Mouse (Mus musculus): ENCODE measurements around the gene Sfmbt2. TPM values are rescaled to one million over a fixed set of nuclear protein-coding genes. Genes with fewer than 3 reads are reported as not detected.

Gene Sfmbt2
- polyA plus RNA-seq, 1 experiment from 2014 or later = 6.5 TPM

DNA sequence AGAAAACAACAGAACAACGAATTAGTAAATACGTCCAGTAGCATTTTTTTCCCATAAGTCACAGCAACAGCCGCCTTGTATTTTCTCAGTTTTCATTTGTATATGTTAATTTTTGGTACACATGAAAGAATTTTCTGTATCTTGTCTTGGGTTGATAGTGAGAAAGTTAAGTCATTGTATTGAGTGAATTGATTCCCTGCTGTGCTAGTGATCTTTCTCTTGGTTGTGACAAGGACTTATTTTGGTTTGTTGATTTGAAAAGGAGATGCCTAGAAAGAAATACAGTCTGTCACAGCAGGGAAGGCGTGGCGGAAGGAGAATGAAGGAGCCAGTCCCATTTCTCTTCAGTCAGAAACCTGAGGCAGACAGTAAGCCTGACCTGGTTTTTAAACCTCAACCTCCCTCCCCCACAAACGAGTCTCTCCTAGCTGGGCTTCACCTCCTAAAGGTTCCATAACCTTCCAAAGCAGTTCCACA lies 50.7 kb downstream of the Sfmbt2 start:
- Histone ChIP-seq H3K4me1 (ENCODE audit: control insufficient read depth, insufficient read depth, low read length) (no peaks in the 10 kb centered on the region), H3K27ac (ENCODE audit: low read length) (no peak overlapping the region), H3K36me3 (ENCODE audit: control insufficient read depth, insufficient read depth, low read length) (no peaks in the 10 kb centered on the region), H3K9me3 (replicated peaks; ENCODE audit: control insufficient read depth, low read length, poor library complexity, severe bottlenecking) (no peaks in the 10 kb centered on the region; the same call in 1 of the 2 replicates), H3K9ac (ENCODE audit: low read depth, low read length) (no peak overlapping the region), H3K27me3 (ENCODE audit: control insufficient read depth, insufficient read depth, low read depth, low read length) (no peaks in the 10 kb centered on the region), H3K4me2 (ENCODE audit: low read length) (no peak overlapping the region), H3K4me3 (ENCODE audit: low read depth, low read length) (no peak overlapping the region)
- 80% methylated on average over 6 of the region's 6 CpGs for WGBS
- no peak for ATAC-seq

DNA sequence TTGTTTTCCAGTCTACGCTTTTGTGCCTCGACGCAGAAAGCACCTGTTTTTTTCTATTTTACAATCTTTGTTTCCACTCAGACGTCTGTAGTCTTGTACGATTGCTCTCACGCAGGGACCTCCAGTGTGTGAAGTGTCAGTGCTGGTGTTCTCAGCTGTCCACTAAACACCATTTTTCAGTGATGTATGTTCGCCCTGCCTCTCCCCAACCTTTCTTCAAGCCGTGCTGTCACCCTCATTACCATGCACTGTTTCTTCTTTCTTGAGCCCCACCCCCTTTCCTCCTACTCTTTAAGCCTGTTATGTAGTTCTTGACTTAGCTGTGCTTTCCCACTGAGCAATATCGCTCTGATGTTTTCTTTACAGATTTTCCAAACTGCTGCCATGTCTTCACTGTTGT lies 67.0 kb downstream of the Sfmbt2 start:
- Histone ChIP-seq H3K9me3 (replicated peaks; ENCODE audit: control insufficient read depth, low read length, poor library complexity, severe bottlenecking) (no peaks in the 10 kb centered on the region), H3K4me1 (ENCODE audit: control insufficient read depth, insufficient read depth, low read length) (no peaks in the 10 kb centered on the region; the same call in 1 of the 2 replicates), H3K36me3 (ENCODE audit: control insufficient read depth, insufficient read depth, low read length) (no peaks in the 10 kb centered on the region), H3K4me3 (ENCODE audit: low read depth, low read length) (no peak overlapping the region), H3K4me2 (ENCODE audit: low read length) (no peak overlapping the region), H3K9ac (ENCODE audit: low read depth, low read length) (no peak overlapping the region), H3K27me3 (ENCODE audit: control insufficient read depth, insufficient read depth, low read depth, low read length) (no peaks in the 10 kb centered on the region), H3K27ac (ENCODE audit: low read length) (no peak overlapping the region)
- WGBS = 34% methylated on average over 9 of the region's 9 CpGs
- peak; percentile 26; the same call in 1 of the 2 replicates for ATAC-seq

DNA sequence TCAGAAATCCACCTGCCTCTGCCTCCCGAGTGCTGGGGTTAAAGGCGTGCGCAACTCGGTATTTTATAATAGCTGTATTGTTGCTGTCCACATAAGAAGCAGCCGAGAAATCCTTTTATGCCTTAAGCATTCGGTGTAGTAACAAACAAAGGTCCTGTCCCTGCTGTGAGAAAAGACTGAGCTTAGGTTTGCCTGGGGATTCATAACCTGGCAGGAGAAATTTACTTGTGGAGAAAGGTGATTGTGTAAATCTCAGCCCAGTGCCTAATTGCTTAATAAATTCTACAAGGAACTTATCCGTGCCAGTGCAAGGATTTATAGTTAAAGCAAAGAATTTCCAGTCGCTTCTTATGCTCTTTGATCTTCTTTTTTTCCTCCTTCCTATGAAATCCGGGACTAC lies 71.5 kb downstream of the Sfmbt2 start:
- no peak overlapping the region for H3K4me3 ChIP-seq (ENCODE audit: low read depth, low read length)
- H3K27ac ChIP-seq (ENCODE audit: low read length) = no peak overlapping the region
- WGBS = 42% methylated on average over 9 of the region's 9 CpGs

GRCm38 (mm10) chr2:10453577-10453976 lies 83.3 kb downstream of the Sfmbt2 start:
- Histone ChIP-seq H3K4me3 (ENCODE audit: low read depth, low read length) (no peak overlapping the region), H3K27ac (ENCODE audit: low read length) (no peak overlapping the region), H3K36me3 (ENCODE audit: control insufficient read depth, insufficient read depth, low read length) (no peaks in the 10 kb centered on the region), H3K4me2 (ENCODE audit: low read length) (no peak overlapping the region), H3K4me1 (ENCODE audit: control insufficient read depth, insufficient read depth, low read length) (no peaks in the 10 kb centered on the region), H3K9me3 (replicated peaks; ENCODE audit: control insufficient read depth, low read length, poor library complexity, severe bottlenecking) (no peaks in the 10 kb centered on the region), H3K27me3 (ENCODE audit: control insufficient read depth, insufficient read depth, low read depth, low read length) (no peaks in the 10 kb centered on the region), H3K9ac (ENCODE audit: low read depth, low read length) (no peak overlapping the region)
- 0 out of 2 replicates have a peak, but pooled peaks have one; percentile 57 for ATAC-seq
- WGBS = 42% methylated on average over 3 of the region's 3 CpGs

More for the DNA sequence above, 71.5 kb downstream of the Sfmbt2 start:
- H3K27me3 ChIP-seq (ENCODE audit: control insufficient read depth, insufficient read depth, low read depth, low read length) = no peaks in the 10 kb centered on the region
- no peaks in the 10 kb centered on the region for H3K36me3 ChIP-seq (ENCODE audit: control insufficient read depth, insufficient read depth, low read length)
- ATAC-seq = no peak
- no peaks in the 10 kb centered on the region for H3K4me1 ChIP-seq (ENCODE audit: control insufficient read depth, insufficient read depth, low read length)
- H3K9me3 ChIP-seq (replicated peaks; ENCODE audit: control insufficient read depth, low read length, poor library complexity, severe bottlenecking) = no peaks in the 10 kb centered on the region
- H3K4me2 ChIP-seq (ENCODE audit: low read length) = no peak overlapping the region
- no peak overlapping the region for H3K9ac ChIP-seq (ENCODE audit: low read depth, low read length)

DNA sequence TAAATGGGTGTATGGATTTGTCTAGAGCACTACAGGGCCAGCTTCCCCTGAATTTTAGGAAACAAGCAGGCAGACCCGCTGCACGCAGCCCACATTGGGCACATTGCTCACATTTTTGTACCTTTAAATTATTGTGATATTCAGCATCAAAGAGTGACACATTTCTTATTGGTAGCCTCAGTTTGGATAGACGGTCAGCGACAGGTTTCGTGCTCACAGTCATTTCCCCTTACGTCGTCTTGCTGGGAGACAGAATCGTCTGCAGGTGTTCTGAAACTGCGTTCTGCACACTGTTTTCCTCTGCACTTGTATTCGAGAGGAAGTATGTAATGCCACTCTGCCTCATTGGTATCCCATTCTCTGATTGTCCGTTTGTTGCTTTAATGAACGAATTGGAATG lies 88.0 kb downstream of the Sfmbt2 start:
- no peak overlapping the region for H3K4me2 ChIP-seq (ENCODE audit: low read length)
- ATAC-seq = no peak
- H3K4me1 ChIP-seq (ENCODE audit: control insufficient read depth, insufficient read depth, low read length) = no peaks in the 10 kb centered on the region
- no peak overlapping the region for H3K4me3 ChIP-seq (ENCODE audit: low read depth, low read length)
- H3K36me3 ChIP-seq (ENCODE audit: control insufficient read depth, insufficient read depth, low read length) = no peaks in the 10 kb centered on the region
- no peak overlapping the region for H3K27ac ChIP-seq (ENCODE audit: low read length)
- H3K9me3 ChIP-seq (replicated peaks; ENCODE audit: control insufficient read depth, low read length, poor library complexity, severe bottlenecking) = no peaks in the 10 kb centered on the region
- 91% methylated on average over 12 of the region's 12 CpGs for WGBS
- H3K27me3 ChIP-seq (ENCODE audit: control insufficient read depth, insufficient read depth, low read depth, low read length) = no peaks in the 10 kb centered on the region
- no peak overlapping the region for H3K9ac ChIP-seq (ENCODE audit: low read depth, low read length)

GRCm38 (mm10) chr2:10516516-10516915 lies 146.2 kb downstream of the Sfmbt2 start:
- no peak overlapping the region for H3K4me3 ChIP-seq (ENCODE audit: low read depth, low read length)
- no peak overlapping the region for H3K9ac ChIP-seq (ENCODE audit: low read depth, low read length)
- no peaks in the 10 kb centered on the region for H3K4me1 ChIP-seq (ENCODE audit: control insufficient read depth, insufficient read depth, low read length)
- no peaks in the 10 kb centered on the region for H3K36me3 ChIP-seq (ENCODE audit: control insufficient read depth, insufficient read depth, low read length)
- H3K4me2 ChIP-seq (ENCODE audit: low read length) = no peak overlapping the region
- H3K27me3 ChIP-seq (ENCODE audit: control insufficient read depth, insufficient read depth, low read depth, low read length) = no peaks in the 10 kb centered on the region
- 90% methylated on average over 2 of the region's 2 CpGs for WGBS
- ATAC-seq = no peak
- no peak overlapping the region for H3K27ac ChIP-seq (ENCODE audit: low read length)
- H3K9me3 ChIP-seq (replicated peaks; ENCODE audit: control insufficient read depth, low read length, poor library complexity, severe bottlenecking) = no peaks in the 10 kb centered on the region

- Histone ChIP-seq H3K4me3 (ENCODE audit: low read depth, low read length) (no peak overlapping the region), H3K9ac (ENCODE audit: low read depth, low read length) (no peak overlapping the region), H3K4me1 (ENCODE audit: control insufficient read depth, insufficient read depth, low read length) (peaks cover 10% of the 10 kb centered on the region; the same call in 1 of the 2 replicates), H3K27ac (ENCODE audit: low read length) (no peak overlapping the region), H3K27me3 (ENCODE audit: control insufficient read depth, insufficient read depth, low read depth, low read length) (no peaks in the 10 kb centered on the region), H3K36me3 (ENCODE audit: control insufficient read depth, insufficient read depth, low read length) (no peaks in the 10 kb centered on the region), H3K9me3 (replicated peaks; ENCODE audit: control insufficient read depth, low read length, poor library complexity, severe bottlenecking) (no peaks in the 10 kb centered on the region), H3K4me2 (ENCODE audit: low read length) (no peak overlapping the region)
- WGBS = 49% methylated on average over 5 of the region's 5 CpGs
- no peak for ATAC-seq
These were observed 151.6 kb downstream of the Sfmbt2 start for GRCm38 (mm10) chr2:10521719-10522415.

- H3K4me3 ChIP-seq (ENCODE audit: low read depth, low read length) = no peak overlapping the region
- peak; percentile 85 for ATAC-seq
These were observed 155.3 kb downstream of the Sfmbt2 start for GRCm38 (mm10) chr2:10525622-10526021.

GRCm38 (mm10) chr2:10541762-10542161 lies 171.5 kb downstream of the Sfmbt2 start:
- H3K9ac ChIP-seq (ENCODE audit: low read depth, low read length) = no peak overlapping the region
- no peaks in the 10 kb centered on the region for H3K27me3 ChIP-seq (ENCODE audit: control insufficient read depth, insufficient read depth, low read depth, low read length)
- no peak overlapping the region for H3K27ac ChIP-seq (ENCODE audit: low read length)
- no peaks in the 10 kb centered on the region for H3K9me3 ChIP-seq (replicated peaks; ENCODE audit: control insufficient read depth, low read length, poor library complexity, severe bottlenecking)
- ATAC-seq = no peak
- H3K4me1 ChIP-seq (ENCODE audit: control insufficient read depth, insufficient read depth, low read length) = no peaks in the 10 kb centered on the region
- H3K36me3 ChIP-seq (ENCODE audit: control insufficient read depth, insufficient read depth, low read length) = no peaks in the 10 kb centered on the region
- WGBS = 75% methylated on average over 4 of the region's 4 CpGs
- no peak overlapping the region for H3K4me2 ChIP-seq (ENCODE audit: low read length)
- no peak overlapping the region for H3K4me3 ChIP-seq (ENCODE audit: low read depth, low read length)

More at GRCm38 (mm10) chr2:10525622-10526021, 155.3 kb downstream of the Sfmbt2 start:
- peaks cover 10% of the 10 kb centered on the region; the same call in 1 of the 2 replicates for H3K4me1 ChIP-seq (ENCODE audit: control insufficient read depth, insufficient read depth, low read length)
- H3K4me2 ChIP-seq (ENCODE audit: low read length) = no peak overlapping the region
- 0 out of 2 replicates have a peak overlapping the region, but pooled peaks have one; percentile 6 for H3K9ac ChIP-seq (ENCODE audit: low read depth, low read length)
- H3K27me3 ChIP-seq (ENCODE audit: control insufficient read depth, insufficient read depth, low read depth, low read length) = no peaks in the 10 kb centered on the region
- no peak overlapping the region for H3K27ac ChIP-seq (ENCODE audit: low read length)
- H3K9me3 ChIP-seq (replicated peaks; ENCODE audit: control insufficient read depth, low read length, poor library complexity, severe bottlenecking) = no peaks in the 10 kb centered on the region
- H3K36me3 ChIP-seq (ENCODE audit: control insufficient read depth, insufficient read depth, low read length) = no peaks in the 10 kb centered on the region
- WGBS = 23% methylated on average over 7 of the region's 7 CpGs

Measured in midbrain, embryonic 16.5 days (tissue).